Mouse (Mus musculus) stomach, embryonic 15.5 days (tissue): ENCODE results near the gene Tnfsf11. TPM values are rescaled to one million over a fixed set of nuclear protein-coding genes. Genes with fewer than 3 reads are reported as not detected.

Experiments
- ATAC-seq: fragments of 200-750 bp; cut with Nextera tagmentation; 2 replicates; pipeline ENCODE4 v1.8.0; 2017; ENCODE audit warnings: low read depth, moderate number of reproducible peaks, moderate TSS enrichment; ENCODE audit not compliant: insufficient read depth, low FRiP score
- H3K27ac ChIP-seq: fragments of 300-500 bp; sonication (generic); 2 replicates; pipeline ENCODE4 v1.5.1; 2015; ENCODE audit warnings: mild to moderate bottlenecking, inconsistent platforms
- H3K27me3 ChIP-seq: fragments of 300-500 bp; sonication (generic); replicated peaks from 2 replicates; pipeline ENCODE4 v1.6.1; 2015; ENCODE audit warnings: inconsistent platforms
- H3K36me3 ChIP-seq: fragments of 300-500 bp; sonication (generic); 2 replicates; pipeline ENCODE4 v1.6.1; 2015; ENCODE audit warnings: inconsistent platforms
- H3K4me1 ChIP-seq: fragments of 300-500 bp; sonication (generic); 2 replicates; pipeline ENCODE4 v1.6.1; 2015; ENCODE audit warnings: inconsistent platforms
- H3K4me2 ChIP-seq: fragments of 300-500 bp; sonication (generic); 2 replicates; pipeline ENCODE4 v1.6.1; 2015; ENCODE audit warnings: mild to moderate bottlenecking, inconsistent platforms
- H3K4me3 ChIP-seq: fragments of 300-500 bp; sonication (generic); replicated peaks from 2 replicates; pipeline ENCODE4 v1.5.1; 2015; ENCODE audit warnings: inconsistent platforms
- H3K9ac ChIP-seq: fragments of 300-500 bp; sonication (generic); 2 replicates; pipeline ENCODE4 v1.6.1; 2015; ENCODE audit warnings: inconsistent platforms
- H3K9me3 ChIP-seq: fragments of 300-500 bp; sonication (generic); 2 replicates; pipeline ENCODE4 v1.6.1; 2016; ENCODE audit warnings: inconsistent platforms
- WGBS: fragments of 180-500 bp; shearing (Covaris S2); methylation state at CpG from one replicate; pipeline ENCODE4 v1.1.7; 2015; 5-methylcytosine and 5-hydroxymethylcytosine counted together
- microRNA-seq: library from miRNA; unstranded; fragments of <30 nt; microRNA quantifications from one replicate; pipeline ENCODE4, GENCODE M21; 2016
- polyA plus RNA-seq: library from polyadenylated mRNA; unstranded; fragments of >200 nt; fragmentation: Nextera tagmentation; extraction: Ambion mirVana; gene quantifications from 2 replicates; pipeline ENCODE4 v1.2.1, GENCODE M21; 2015

Gene Tnfsf11
- polyA plus RNA-seq, 1 experiment from 2014 or later, result 0.30 TPM

DNA sequence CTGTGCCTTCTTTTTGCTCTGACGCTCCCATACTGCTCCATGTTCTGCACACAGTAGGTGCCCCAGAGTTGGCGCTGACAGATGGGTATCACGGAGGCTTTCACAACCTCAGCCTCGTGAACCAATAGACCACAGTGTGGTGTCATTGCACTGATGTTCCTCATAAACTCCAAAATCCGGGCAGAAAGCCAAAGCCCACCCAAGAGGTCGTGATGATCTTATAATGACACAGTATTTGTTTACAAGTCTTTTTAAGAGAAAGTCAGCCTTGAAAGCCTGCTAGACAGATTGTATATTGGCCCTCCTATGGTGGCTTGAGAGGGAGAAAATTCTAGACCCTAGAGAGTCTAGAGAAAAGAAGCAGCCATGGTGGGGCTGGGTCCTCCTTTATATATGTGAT lies 70.6 kb downstream of the Tnfsf11 start:
- no peak overlapping the region for H3K9ac ChIP-seq
- H3K36me3 ChIP-seq, result no peaks in the 10 kb centered on the region
- no peaks in the 10 kb centered on the region for H3K4me1 ChIP-seq
- no peak for ATAC-seq
- no peaks in the 10 kb centered on the region for H3K9me3 ChIP-seq
- H3K4me2 ChIP-seq, result no peak overlapping the region
- H3K4me3 ChIP-seq, result no peak overlapping the region
- no peak overlapping the region for H3K27ac ChIP-seq
- no peaks in the 10 kb centered on the region for H3K27me3 ChIP-seq
- 58% methylated on average over 6 of the region's 6 CpGs for WGBS

DNA sequence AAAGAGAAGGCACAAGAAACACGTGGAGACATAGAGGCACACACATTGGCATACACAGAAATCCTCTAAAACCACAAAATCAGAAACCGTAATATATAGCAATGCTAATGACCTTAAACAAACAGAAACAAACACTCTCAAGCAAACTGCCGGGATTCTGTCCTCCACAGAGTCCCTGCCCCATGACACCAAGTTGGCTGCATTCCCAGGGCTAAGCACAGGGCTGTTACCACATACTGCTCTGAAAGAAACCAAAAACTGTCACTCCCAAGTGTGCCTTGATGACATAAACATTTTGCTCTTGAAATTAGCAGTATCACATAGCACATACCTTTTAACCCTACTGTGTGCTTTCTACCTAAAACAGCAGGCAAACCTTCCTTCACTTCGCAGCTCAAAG lies 71.7 kb downstream of the Tnfsf11 start:
- Histone ChIP-seq H3K4me1 (no peaks in the 10 kb centered on the region), H3K27ac (no peak overlapping the region), H3K36me3 (no peaks in the 10 kb centered on the region), H3K9me3 (no peaks in the 10 kb centered on the region), H3K4me3 (no peak overlapping the region), H3K9ac (no peak overlapping the region), H3K4me2 (no peak overlapping the region), H3K27me3 (no peaks in the 10 kb centered on the region)
- no peak; the same call in 1 of the 2 replicates for ATAC-seq
- 47% methylated on average over 4 of the region's 4 CpGs for WGBS

DNA sequence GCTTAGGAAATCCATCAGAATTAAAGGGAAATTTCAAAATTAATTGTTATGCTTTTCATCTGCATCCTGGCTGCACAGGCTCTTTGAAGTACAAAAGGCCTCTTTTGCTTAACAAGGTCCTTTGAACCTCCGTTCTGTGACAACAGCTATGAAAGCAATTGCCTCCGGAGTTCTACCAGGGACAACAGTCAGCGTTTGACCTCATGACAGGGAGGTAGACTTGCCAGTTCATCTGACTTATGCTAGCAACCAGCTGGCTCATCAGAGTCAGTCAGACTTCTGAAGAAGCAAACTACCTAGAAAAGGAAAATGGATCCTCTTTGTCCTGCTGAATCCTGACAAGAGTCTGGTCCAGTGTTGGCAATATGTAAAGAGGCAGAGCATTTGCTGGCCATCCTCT lies 72.5 kb downstream of the Tnfsf11 start:
- no peak overlapping the region for H3K4me2 ChIP-seq
- no peaks in the 10 kb centered on the region for H3K36me3 ChIP-seq
- WGBS, result 53% methylated on average over 3 of the region's 3 CpGs
- no peaks in the 10 kb centered on the region for H3K9me3 ChIP-seq
- H3K9ac ChIP-seq, result no peak overlapping the region
- H3K27me3 ChIP-seq, result no peaks in the 10 kb centered on the region
- no peaks in the 10 kb centered on the region for H3K4me1 ChIP-seq
- ATAC-seq, result no peak
- H3K4me3 ChIP-seq, result no peak overlapping the region
- H3K27ac ChIP-seq, result no peak overlapping the region

DNA sequence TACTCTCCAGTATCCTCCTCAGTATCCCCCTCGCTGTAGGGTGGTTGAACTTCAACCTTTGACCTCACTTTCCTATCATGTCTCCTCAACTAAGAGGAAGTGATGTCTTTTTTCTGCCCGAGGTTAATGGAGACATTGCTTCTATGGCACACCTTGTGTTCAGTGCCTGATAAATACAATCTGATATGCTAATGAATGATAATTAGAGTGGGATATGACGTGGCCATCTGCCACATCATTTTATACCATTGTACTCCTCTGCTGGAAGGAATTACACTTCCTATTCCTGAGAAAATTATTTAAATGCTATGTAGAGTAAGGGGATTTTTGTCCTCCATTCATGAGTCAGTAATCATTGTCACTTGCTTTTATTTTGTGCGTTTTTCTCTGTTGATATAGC lies 78.8 kb downstream of the Tnfsf11 start:
- WGBS, result 65% methylated on average over 4 of the region's 4 CpGs
- no peaks in the 10 kb centered on the region for H3K27me3 ChIP-seq
- ATAC-seq, result no peak

More for the DNA sequence above, 78.8 kb downstream of the Tnfsf11 start:
- Histone ChIP-seq H3K4me1 (no peaks in the 10 kb centered on the region), H3K4me2 (no peak overlapping the region), H3K9me3 (no peaks in the 10 kb centered on the region), H3K4me3 (no peak overlapping the region), H3K27ac (no peak overlapping the region), H3K9ac (no peak overlapping the region), H3K36me3 (no peaks in the 10 kb centered on the region)

Small RNA genes lying within 50 kb of the gene (microRNA-seq; reads per million reads assigned to microRNA genes)
- not detected for gene Gm23652

Other genes starting within 250 kb of the Tnfsf11 start
- not detected in 2 replicates for gene Fam216b, start 219.0 kb downstream of the Tnfsf11 start, polyA plus RNA-seq
- 16.2 and 17.8 TPM in 2 replicates for gene Akap11, start 228.8 kb upstream of the Tnfsf11 start, polyA plus RNA-seq